Comparison of ENCODE assay signal across 9 mouse cellular contexts in genomic region chr8:105661167-105661566, GRCm38 (mm10). TPM values are rescaled to one million over a fixed set of nuclear protein-coding genes. Genes with fewer than 3 reads are reported as not detected.
A peak's percentile ranks its signal among the peaks of the same experiment; 100 is the strongest.
DNase-seq lines count a peak whose midpoint lies in the region; ATAC-seq and TF ChIP-seq lines count a peak whose summit lies in the region.
"Had no signal": no experiment of that assay in that cellular context is flagged by ENCODE, and none has a peak within 500 bp of the region (broad histone marks: within the 10 kb centered on the region; RNA-seq: fewer than 3 reads in every experiment).

No protein-coding gene starts in this region.

- peak; percentile 34 to 44 for DNase-seq in cerebellum, postnatal 14 days
- no peak for DNase-seq in liver, embryonic 14.5 days (ENCODE audit: low read depth in 3 of 3, low spot score in 3 of 3)
- DNase-seq in c-Kit-positive CD71-positive TER-119-negative erythroid progenitor cells, embryonic 14.5 days (ENCODE audit: low read depth) = peak; percentile 17
- DNase-seq in ovary, postnatal 36 days (ENCODE audit: low spot score) = no peak
- no peak for DNase-seq in urinary bladder, postnatal 25 days (ENCODE audit: low spot score)

- peaks cover 24% of the 10 kb centered on the region for H3K36me3 ChIP-seq in liver, embryonic 14.5 days (replicated peaks; ENCODE audit: control insufficient read depth, insufficient read depth, low read depth)
- H3K36me3 ChIP-seq in liver, embryonic 12.5 days = peaks cover 60% of the 10 kb centered on the region

- no peaks in the 10 kb centered on the region for H3K9me3 ChIP-seq in liver, embryonic 14.5 days (ENCODE audit: control insufficient read depth, low read length)
- H3K9me3 ChIP-seq in liver, embryonic 12.5 days (replicated peaks) = no peaks in the 10 kb centered on the region
- H3K9me3 ChIP-seq: neural tube, embryonic 12.5 days had no signal

- no peak overlapping the region for H3K4me2 ChIP-seq in liver, embryonic 14.5 days (ENCODE audit: low read depth)
- no peak overlapping the region for H3K4me2 ChIP-seq in liver, embryonic 12.5 days
- H3K4me2 ChIP-seq: neural tube, embryonic 12.5 days had no signal

- TF ChIP-seq CTCF in liver, embryonic 14.5 days (IDR thresholded peaks at IDR 0.05; ENCODE audit: low read depth) = peak; percentile 59; the same call in 1 of the 2 replicates

- 66% methylated on average over 3 of the region's 3 CpGs for WGBS in liver, embryonic 14.5 days (ENCODE audit: insufficient replicate concordance)
- WGBS in liver, embryonic 12.5 days (ENCODE audit: insufficient replicate concordance) = 76% methylated on average over 3 of the region's 3 CpGs

- no peak for ATAC-seq in cerebellum, adult (ENCODE audit: insufficient number of reproducible peaks, low FRiP score, low TSS enrichment)
- no peak for ATAC-seq in liver, embryonic 14.5 days (ENCODE audit: insufficient read depth)
- no peak for ATAC-seq in liver, embryonic 12.5 days
- ATAC-seq in monocyte, adult 5-6 weeks (replicated peaks; ENCODE audit: insufficient number of reproducible peaks, low FRiP score, low TSS enrichment, poor library complexity, severe bottlenecking) = peak; percentile 63; the same call in 1 of the 2 replicates

- no peak overlapping the region for H3K27ac ChIP-seq in liver, embryonic 14.5 days
- H3K27ac ChIP-seq in liver, embryonic 12.5 days = no peak overlapping the region
- H3K27ac ChIP-seq: neural tube, embryonic 12.5 days had no signal

- no peak overlapping the region for H3K9ac ChIP-seq in liver, embryonic 14.5 days (replicated peaks)
- H3K9ac ChIP-seq in liver, embryonic 12.5 days = no peak overlapping the region
- H3K9ac ChIP-seq: neural tube, embryonic 12.5 days had no signal

- H3K4me1 ChIP-seq in liver, embryonic 14.5 days (replicated peaks; ENCODE audit: control insufficient read depth in 2 of 2, insufficient read depth in 2 of 2, low read length in 1 of 2) = no peaks in the 10 kb centered on the region
- H3K4me1 ChIP-seq in liver, embryonic 12.5 days = no peaks in the 10 kb centered on the region
- H3K4me1 ChIP-seq: neural tube, embryonic 12.5 days had no signal

- H3K27me3 ChIP-seq in liver, embryonic 14.5 days (ENCODE audit: control insufficient read depth, insufficient read depth, low read length) = no peaks in the 10 kb centered on the region
- no peaks in the 10 kb centered on the region for H3K27me3 ChIP-seq in liver, embryonic 12.5 days (replicated peaks)
- H3K27me3 ChIP-seq: neural tube, embryonic 12.5 days had no signal

- no peak overlapping the region for H3K4me3 ChIP-seq in liver, embryonic 14.5 days (ENCODE audit: insufficient read depth in 1 of 2, low read depth in 2 of 2, low read length in 2 of 2)
- H3K4me3 ChIP-seq in liver, embryonic 12.5 days = no peak overlapping the region
- H3K4me3 ChIP-seq: neural tube, embryonic 12.5 days had no signal

- no peak for TF ChIP-seq EP300 in liver, embryonic 14.5 days (IDR thresholded peaks at IDR 0.05; ENCODE audit: low read depth)

RNA-seq across cellular contexts. Expression of gene Agrp, which starts 24.0 kb away (rescaled TPM):
- not detected in 2 replicates for polyA plus RNA-seq in liver, embryonic 14.5 days (2012; rRNA removed)
- 0.23 and 0.27 TPM in 2 replicates for polyA plus RNA-seq in liver, embryonic 14.5 days (2014; fragmentation: Nextera tagmentation; extraction: Ambion mirVana)
- polyA plus RNA-seq in liver, embryonic 12.5 days (2016; fragmentation: Nextera tagmentation; extraction: Ambion mirVana) = 0.22 TPM in 1 of 2 replicates, not detected in the other
- 3.6 to 4.9 TPM in 2 of 3 replicates, not detected in the other for total RNA-seq in monocyte, adult 5-6 weeks (2017)

RNA-seq across cellular contexts. Expression of gene Ctcf, which starts 24.8 kb away (rescaled TPM):
- polyA plus RNA-seq in liver, embryonic 14.5 days (2012; rRNA removed) = 11.6 and 21.1 TPM in 2 replicates
- 40.9 and 49.2 TPM in 2 replicates for polyA plus RNA-seq in liver, embryonic 14.5 days (2014; fragmentation: Nextera tagmentation; extraction: Ambion mirVana)
- polyA plus RNA-seq in liver, embryonic 12.5 days (2016; fragmentation: Nextera tagmentation; extraction: Ambion mirVana) = 89.0 and 93.5 TPM in 2 replicates
- total RNA-seq in monocyte, adult 5-6 weeks (2017) = 75.1 to 125 TPM (median 91.9 TPM) in 3 replicates

RNA-seq across cellular contexts. Expression of gene Carmil2, which starts 24.9 kb away (rescaled TPM):
- polyA plus RNA-seq in liver, embryonic 14.5 days (2012; rRNA removed) = 1.3 and 1.4 TPM in 2 replicates
- polyA plus RNA-seq in liver, embryonic 14.5 days (2014; fragmentation: Nextera tagmentation; extraction: Ambion mirVana) = 0.24 and 0.33 TPM in 2 replicates
- 0.86 TPM in 2 replicates for polyA plus RNA-seq in liver, embryonic 12.5 days (2016; fragmentation: Nextera tagmentation; extraction: Ambion mirVana)
- total RNA-seq in monocyte, adult 5-6 weeks (2017) = 1.7 to 3.9 TPM (median 2.4 TPM) in 3 replicates

RNA-seq across cellular contexts. Expression of gene Acd, which starts 39.7 kb away (rescaled TPM):
- polyA plus RNA-seq in liver, embryonic 14.5 days (2012; rRNA removed) = 8.8 and 11.0 TPM in 2 replicates
- 20.3 and 23.7 TPM in 2 replicates for polyA plus RNA-seq in liver, embryonic 14.5 days (2014; fragmentation: Nextera tagmentation; extraction: Ambion mirVana)
- 32.3 and 34.1 TPM in 2 replicates for polyA plus RNA-seq in liver, embryonic 12.5 days (2016; fragmentation: Nextera tagmentation; extraction: Ambion mirVana)
- total RNA-seq in monocyte, adult 5-6 weeks (2017) = 8.7 to 25.2 TPM (median 9.7 TPM) in 3 replicates

RNA-seq across cellular contexts. Expression of gene Pard6a, which starts 39.8 kb away (rescaled TPM):
- polyA plus RNA-seq in liver, embryonic 14.5 days (2012; rRNA removed) = 5.9 and 6.0 TPM in 2 replicates
- polyA plus RNA-seq in liver, embryonic 14.5 days (2014; fragmentation: Nextera tagmentation; extraction: Ambion mirVana) = 6.4 and 7.9 TPM in 2 replicates
- 9.2 and 10.8 TPM in 2 replicates for polyA plus RNA-seq in liver, embryonic 12.5 days (2016; fragmentation: Nextera tagmentation; extraction: Ambion mirVana)
- total RNA-seq in monocyte, adult 5-6 weeks (2017) = 21.3 to 28.7 TPM (median 21.4 TPM) in 3 replicates

Comparison
In these comparisons a context has a peak if more than half of its experiments do, and no peak if none do; other contexts are left out.
1. DNase-seq: peak in cerebellum, postnatal 14 days (2 of 2) and c-Kit-positive CD71-positive TER-119-negative erythroid progenitor cells, embryonic 14.5 days (single experiment); none in liver, embryonic 14.5 days (0 of 3), ovary, postnatal 36 days (single experiment) and urinary bladder, postnatal 25 days (single experiment).